Mouse (Mus musculus) liver, postnatal 0 days (tissue): ENCODE results near the gene Chst14.

Experiments
- CTCF ChIP-seq: sonication (generic); IDR thresholded peaks from 2 replicates; pipeline ENCODE4 v1.5.1; 2016; ENCODE audit warnings: antibody characterized with exemption, low read depth
- EP300 ChIP-seq: IDR thresholded peaks from 2 replicates; pipeline ENCODE4 v1.6.1; 2016; ENCODE audit warnings: antibody characterized with exemption, low read depth, mild to moderate bottlenecking

DNA sequence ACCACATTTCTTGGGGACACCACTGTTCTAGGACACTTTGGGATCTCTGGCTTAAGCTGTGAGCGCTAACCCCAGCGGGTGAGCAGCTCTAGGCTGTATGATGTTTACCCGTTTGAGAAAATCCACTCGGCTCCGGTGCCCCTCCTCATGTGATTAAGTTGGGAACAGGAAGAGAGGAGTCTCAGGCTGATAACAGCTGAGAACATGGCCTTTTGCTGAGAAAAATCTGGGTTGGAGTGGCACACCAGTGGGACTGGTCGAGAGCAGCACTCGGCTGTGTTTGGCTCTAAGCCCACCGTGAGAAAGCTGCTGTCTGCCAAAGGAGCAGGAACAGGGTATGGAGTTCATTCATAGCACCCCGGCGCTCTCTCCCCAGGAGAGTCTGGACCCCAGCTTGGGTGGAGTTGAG, 23.0 kb upstream of the Chst14 start:
- no peak for TF ChIP-seq EP300
- no peak for TF ChIP-seq CTCF
